Mouse (Mus musculus): Measurements from ENCODE around the gene Sag. TPM values are rescaled to one million over a fixed set of nuclear protein-coding genes. Genes with fewer than 3 reads are reported as not detected.

Gene Sag
- polyA plus RNA-seq, 2 experiments = 1.0 to 2.1 TPM

GRCm38 (mm10) chr1:87879034-87879433, 75.6 kb downstream of the Sag start:
- Histone ChIP-seq H3K4me2 (replicated peaks; ENCODE audit: low read depth, low read length, severe bottlenecking) (no peak overlapping the region), H3K9ac (ENCODE audit: low read depth, low read length, severe bottlenecking) (no peak overlapping the region), H3K36me3 (ENCODE audit: control insufficient read depth, insufficient read depth, low read length) (peaks cover 24% of the 10 kb centered on the region; the same call in 1 of the 2 replicates), H3K4me3 (replicated peaks; ENCODE audit: low read length) (no peak overlapping the region), H3K27me3 (ENCODE audit: control insufficient read depth, insufficient read depth, low read length) (no peaks in the 10 kb centered on the region), H3K27ac (replicated peaks; ENCODE audit: low read depth, low read length) (no peak overlapping the region), H3K9me3 (ENCODE audit: control insufficient read depth, low read length) (no peaks in the 10 kb centered on the region), H3K4me1 (ENCODE audit: control insufficient read depth, insufficient read depth, low read length) (peaks cover 30% of the 10 kb centered on the region)
- no peak for DNase-seq (ENCODE audit: low spot score)
- no peak for TF ChIP-seq POLR2A (IDR thresholded peaks at IDR 0.05; ENCODE audit: borderline replicate concordance, extremely low read depth, insufficient read depth, insufficient read length)
- WGBS = 88% methylated on average over 3 of the region's 3 CpGs
- ATAC-seq (ENCODE audit: low FRiP score, low read depth) = no peak

- no peak for TF ChIP-seq POLR2A (IDR thresholded peaks at IDR 0.05; ENCODE audit: borderline replicate concordance, extremely low read depth, insufficient read depth, insufficient read length)
- 15% methylated on average over 3 of the region's 3 CpGs for WGBS
- no peaks in the 10 kb centered on the region for H3K9me3 ChIP-seq (ENCODE audit: control insufficient read depth, low read length)
- H3K4me3 ChIP-seq (replicated peaks; ENCODE audit: low read length) = no peak overlapping the region
- peak; percentile 50 for ATAC-seq (ENCODE audit: low FRiP score, low read depth)
- no peaks in the 10 kb centered on the region for H3K27me3 ChIP-seq (ENCODE audit: control insufficient read depth, insufficient read depth, low read length)
- peaks cover 30% of the 10 kb centered on the region for H3K36me3 ChIP-seq (ENCODE audit: control insufficient read depth, insufficient read depth, low read length)
- H3K4me2 ChIP-seq (replicated peaks; ENCODE audit: low read depth, low read length, severe bottlenecking) = no peak overlapping the region; the same call in 1 of the 2 replicates
- H3K27ac ChIP-seq (replicated peaks; ENCODE audit: low read depth, low read length) = peak overlapping the region; percentile 8
- no peak overlapping the region for H3K9ac ChIP-seq (ENCODE audit: low read depth, low read length, severe bottlenecking)
- peaks cover 30% of the 10 kb centered on the region for H3K4me1 ChIP-seq (ENCODE audit: control insufficient read depth, insufficient read depth, low read length)
- peak; percentile 78 for DNase-seq (ENCODE audit: low spot score)
Measured at GRCm38 (mm10) chr1:87879494-87880325, 76.2 kb downstream of the Sag start.

GRCm38 (mm10) chr1:87880326-87880627, 76.8 kb downstream of the Sag start:
- no peak for TF ChIP-seq POLR2A (IDR thresholded peaks at IDR 0.05; ENCODE audit: borderline replicate concordance, extremely low read depth, insufficient read depth, insufficient read length)
- no peak overlapping the region for H3K4me3 ChIP-seq (replicated peaks; ENCODE audit: low read length)
- H3K4me1 ChIP-seq (ENCODE audit: control insufficient read depth, insufficient read depth, low read length) = peaks cover 30% of the 10 kb centered on the region
- no peak overlapping the region for H3K9ac ChIP-seq (ENCODE audit: low read depth, low read length, severe bottlenecking)
- peak overlapping the region; percentile 8; the same call in 1 of the 2 replicates for H3K27ac ChIP-seq (replicated peaks; ENCODE audit: low read depth, low read length)
- H3K27me3 ChIP-seq (ENCODE audit: control insufficient read depth, insufficient read depth, low read length) = no peaks in the 10 kb centered on the region
- H3K36me3 ChIP-seq (ENCODE audit: control insufficient read depth, insufficient read depth, low read length) = peaks cover 32% of the 10 kb centered on the region
- H3K4me2 ChIP-seq (replicated peaks; ENCODE audit: low read depth, low read length, severe bottlenecking) = no peak overlapping the region; the same call in 1 of the 2 replicates
- ATAC-seq (ENCODE audit: low FRiP score, low read depth) = no peak
- DNase-seq (ENCODE audit: low spot score) = no peak
- H3K9me3 ChIP-seq (ENCODE audit: control insufficient read depth, low read length) = no peaks in the 10 kb centered on the region
- 87% methylated on average over 6 of the region's 6 CpGs for WGBS

- 48% methylated on average over 2 of the region's 2 CpGs for WGBS
- Histone ChIP-seq H3K4me2 (replicated peaks; ENCODE audit: low read depth, low read length, severe bottlenecking) (no peak overlapping the region), H3K27ac (replicated peaks; ENCODE audit: low read depth, low read length) (no peak overlapping the region), H3K27me3 (ENCODE audit: control insufficient read depth, insufficient read depth, low read length) (no peaks in the 10 kb centered on the region), H3K9me3 (ENCODE audit: control insufficient read depth, low read length) (no peaks in the 10 kb centered on the region), H3K4me1 (ENCODE audit: control insufficient read depth, insufficient read depth, low read length) (peaks cover 30% of the 10 kb centered on the region), H3K9ac (ENCODE audit: low read depth, low read length, severe bottlenecking) (no peak overlapping the region), H3K36me3 (ENCODE audit: control insufficient read depth, insufficient read depth, low read length) (peaks cover 32% of the 10 kb centered on the region), H3K4me3 (replicated peaks; ENCODE audit: low read length) (no peak overlapping the region)
- no peak for TF ChIP-seq POLR2A (IDR thresholded peaks at IDR 0.05; ENCODE audit: borderline replicate concordance, extremely low read depth, insufficient read depth, insufficient read length)
- ATAC-seq (ENCODE audit: low FRiP score, low read depth) (peak; percentile 50; the same call in 1 of the 2 replicates), DNase-seq (ENCODE audit: low spot score) (peak; percentile 15)
Measured at GRCm38 (mm10) chr1:87880856-87881255, 77.4 kb downstream of the Sag start.

- Histone ChIP-seq H3K27ac (replicated peaks; ENCODE audit: low read depth, low read length) (no peak overlapping the region), H3K4me1 (ENCODE audit: control insufficient read depth, insufficient read depth, low read length) (peaks cover 30% of the 10 kb centered on the region), H3K36me3 (ENCODE audit: control insufficient read depth, insufficient read depth, low read length) (peaks cover 32% of the 10 kb centered on the region), H3K9ac (ENCODE audit: low read depth, low read length, severe bottlenecking) (no peak overlapping the region), H3K4me3 (replicated peaks; ENCODE audit: low read length) (no peak overlapping the region), H3K4me2 (replicated peaks; ENCODE audit: low read depth, low read length, severe bottlenecking) (no peak overlapping the region), H3K27me3 (ENCODE audit: control insufficient read depth, insufficient read depth, low read length) (no peaks in the 10 kb centered on the region), H3K9me3 (ENCODE audit: control insufficient read depth, low read length) (no peaks in the 10 kb centered on the region)
- 61% methylated on average over 4 of the region's 4 CpGs for WGBS
- no peak for ATAC-seq (ENCODE audit: low FRiP score, low read depth)
- DNase-seq (ENCODE audit: low spot score) = no peak
- no peak for TF ChIP-seq POLR2A (IDR thresholded peaks at IDR 0.05; ENCODE audit: borderline replicate concordance, extremely low read depth, insufficient read depth, insufficient read length)
Measured at GRCm38 (mm10) chr1:87881726-87882125, 78.2 kb downstream of the Sag start.

Measured in limb, embryonic 14.5 days (tissue).